Mouse (Mus musculus) CD4-positive, CD25-positive, alpha-beta regulatory T cell, adult 2 months (primary cell): ENCODE data around the gene Tex2.

Source experiments
- DNase-seq: peaks from one replicate; pipeline ENCODE4 v3.0.0-alpha.2; 2012; ENCODE audit warnings: low read depth, low spot score

Tex2 gene

GRCm38 (mm10) chr11:106458540-106458939 is 154.7 kb downstream of the Tex2 start:
- no peak for DNase-seq
